Mouse (Mus musculus): ENCODE data around the gene Rexo1. TPM values are rescaled to one million over a fixed set of nuclear protein-coding genes. Genes with fewer than 3 reads are reported as not detected.

Rexo1 gene
- polyA plus RNA-seq, 1 experiment from 2014 or later = 20.6 TPM

- Histone ChIP-seq H3K4me1 (replicated peaks; ENCODE audit: control insufficient read depth, insufficient read depth, low read length) (peaks cover 3% of the 10 kb centered on the region; the same call in 1 of the 2 replicates), H3K9ac (ENCODE audit: low read length) (no peak overlapping the region), H3K27ac (ENCODE audit: low read length) (no peak overlapping the region), H3K36me3 (ENCODE audit: control insufficient read depth, insufficient read depth, low read length) (no peaks in the 10 kb centered on the region), H3K9me3 (ENCODE audit: control insufficient read depth, low read length) (no peaks in the 10 kb centered on the region), H3K4me3 (ENCODE audit: low read length) (no peak overlapping the region), H3K4me2 (ENCODE audit: low read depth, low read length) (no peak overlapping the region), H3K27me3 (ENCODE audit: control insufficient read depth, insufficient read depth, low read depth, low read length) (peaks cover 12% of the 10 kb centered on the region; the same call in 1 of the 2 replicates)
- 75% methylated on average over 11 of the region's 11 CpGs for WGBS
- ATAC-seq (ENCODE audit: low read depth) = no peak
Observed at GRCm38 (mm10) chr10:80532783-80533182, 28.6 kb downstream of the Rexo1 start.

GRCm38 (mm10) chr10:80526172-80526571 is 35.2 kb downstream of the Rexo1 start:
- H3K9me3 ChIP-seq (ENCODE audit: control insufficient read depth, low read length) = no peaks in the 10 kb centered on the region
- ATAC-seq (ENCODE audit: low read depth) = peak; percentile 76
- H3K4me1 ChIP-seq (replicated peaks; ENCODE audit: control insufficient read depth, insufficient read depth, low read length) = no peaks in the 10 kb centered on the region
- no peak overlapping the region for H3K4me3 ChIP-seq (ENCODE audit: low read length)
- no peak overlapping the region for H3K4me2 ChIP-seq (ENCODE audit: low read depth, low read length)
- WGBS = 13% methylated on average over 9 of the region's 9 CpGs
- no peak overlapping the region for H3K27ac ChIP-seq (ENCODE audit: low read length)
- H3K9ac ChIP-seq (ENCODE audit: low read length) = no peak overlapping the region
- no peaks in the 10 kb centered on the region for H3K27me3 ChIP-seq (ENCODE audit: control insufficient read depth, insufficient read depth, low read depth, low read length)
- H3K36me3 ChIP-seq (ENCODE audit: control insufficient read depth, insufficient read depth, low read length) = no peaks in the 10 kb centered on the region

GRCm38 (mm10) chr10:80523299-80523698 is 38.1 kb downstream of the Rexo1 start:
- Histone ChIP-seq H3K27me3 (ENCODE audit: control insufficient read depth, insufficient read depth, low read depth, low read length) (no peaks in the 10 kb centered on the region), H3K27ac (ENCODE audit: low read length) (no peak overlapping the region), H3K4me3 (ENCODE audit: low read length) (no peak overlapping the region), H3K9me3 (ENCODE audit: control insufficient read depth, low read length) (peaks cover 4% of the 10 kb centered on the region; the same call in 1 of the 2 replicates), H3K36me3 (ENCODE audit: control insufficient read depth, insufficient read depth, low read length) (no peaks in the 10 kb centered on the region), H3K9ac (ENCODE audit: low read length) (no peak overlapping the region), H3K4me2 (ENCODE audit: low read depth, low read length) (no peak overlapping the region), H3K4me1 (replicated peaks; ENCODE audit: control insufficient read depth, insufficient read depth, low read length) (no peaks in the 10 kb centered on the region)
- 92% methylated on average over 7 of the region's 7 CpGs for WGBS
- no peak for ATAC-seq (ENCODE audit: low read depth)

GRCm38 (mm10) chr10:80519287-80519686 is 42.1 kb downstream of the Rexo1 start:
- no peaks in the 10 kb centered on the region for H3K36me3 ChIP-seq (ENCODE audit: control insufficient read depth, insufficient read depth, low read length)
- no peak overlapping the region for H3K9ac ChIP-seq (ENCODE audit: low read length)
- H3K4me1 ChIP-seq (replicated peaks; ENCODE audit: control insufficient read depth, insufficient read depth, low read length) = no peaks in the 10 kb centered on the region
- WGBS = 72% methylated on average over 2 of the region's 2 CpGs
- H3K4me2 ChIP-seq (ENCODE audit: low read depth, low read length) = no peak overlapping the region
- ATAC-seq (ENCODE audit: low read depth) = no peak
- H3K27ac ChIP-seq (ENCODE audit: low read length) = no peak overlapping the region
- peaks cover 4% of the 10 kb centered on the region; the same call in 1 of the 2 replicates for H3K9me3 ChIP-seq (ENCODE audit: control insufficient read depth, low read length)
- no peak overlapping the region for H3K4me3 ChIP-seq (ENCODE audit: low read length)
- H3K27me3 ChIP-seq (ENCODE audit: control insufficient read depth, insufficient read depth, low read depth, low read length) = peaks cover 12% of the 10 kb centered on the region

GRCm38 (mm10) chr10:80513739-80514138 is 47.6 kb downstream of the Rexo1 start:
- no peak overlapping the region for H3K4me2 ChIP-seq (ENCODE audit: low read depth, low read length)
- H3K27ac ChIP-seq (ENCODE audit: low read length) = no peak overlapping the region
- no peak for ATAC-seq (ENCODE audit: low read depth)
- H3K4me1 ChIP-seq (replicated peaks; ENCODE audit: control insufficient read depth, insufficient read depth, low read length) = 0 out of 2 replicates have a peak, but pooled peaks cover 2% of the 10 kb centered on the region
- H3K9ac ChIP-seq (ENCODE audit: low read length) = no peak overlapping the region
- H3K4me3 ChIP-seq (ENCODE audit: low read length) = no peak overlapping the region
- WGBS = 11% methylated on average over 19 of the region's 19 CpGs
- peaks cover 34% of the 10 kb centered on the region for H3K27me3 ChIP-seq (ENCODE audit: control insufficient read depth, insufficient read depth, low read depth, low read length)
- H3K9me3 ChIP-seq (ENCODE audit: control insufficient read depth, low read length) = no peaks in the 10 kb centered on the region
- no peaks in the 10 kb centered on the region for H3K36me3 ChIP-seq (ENCODE audit: control insufficient read depth, insufficient read depth, low read length)

- Histone ChIP-seq H3K4me1 (replicated peaks; ENCODE audit: control insufficient read depth, insufficient read depth, low read length) (0 out of 2 replicates have a peak, but pooled peaks cover 2% of the 10 kb centered on the region), H3K9me3 (ENCODE audit: control insufficient read depth, low read length) (no peaks in the 10 kb centered on the region), H3K4me3 (ENCODE audit: low read length) (no peak overlapping the region), H3K36me3 (ENCODE audit: control insufficient read depth, insufficient read depth, low read length) (no peaks in the 10 kb centered on the region), H3K9ac (ENCODE audit: low read length) (no peak overlapping the region), H3K27me3 (ENCODE audit: control insufficient read depth, insufficient read depth, low read depth, low read length) (peaks cover 50% of the 10 kb centered on the region), H3K27ac (ENCODE audit: low read length) (no peak overlapping the region), H3K4me2 (ENCODE audit: low read depth, low read length) (no peak overlapping the region)
- 45% methylated on average over 10 of the region's 10 CpGs for WGBS
- no peak for ATAC-seq (ENCODE audit: low read depth)
Observed at GRCm38 (mm10) chr10:80510273-80510660, 51.1 kb downstream of the Rexo1 start.

- whole genome bisulfite sequencing = 7% methylated on average over 20 of the region's 20 CpGs
- Histone ChIP-seq H3K4me3 (ENCODE audit: low read length) (peak overlapping the region; percentile 53), H3K9me3 (ENCODE audit: control insufficient read depth, low read length) (no peaks in the 10 kb centered on the region), H3K9ac (ENCODE audit: low read length) (peak overlapping the region; percentile 52), H3K36me3 (ENCODE audit: control insufficient read depth, insufficient read depth, low read length) (no peaks in the 10 kb centered on the region), H3K4me2 (ENCODE audit: low read depth, low read length) (peak overlapping the region; percentile 76), H3K27me3 (ENCODE audit: control insufficient read depth, insufficient read depth, low read depth, low read length) (peaks cover 50% of the 10 kb centered on the region), H3K4me1 (replicated peaks; ENCODE audit: control insufficient read depth, insufficient read depth, low read length) (0 out of 2 replicates have a peak, but pooled peaks cover 2% of the 10 kb centered on the region), H3K27ac (ENCODE audit: low read length) (no peak overlapping the region)
- peak; percentile 53 for ATAC-seq (ENCODE audit: low read depth)
Observed at GRCm38 (mm10) chr10:80509412-80510272, 51.7 kb downstream of the Rexo1 start.

- Histone ChIP-seq H3K27ac (ENCODE audit: low read length) (no peak overlapping the region), H3K27me3 (ENCODE audit: control insufficient read depth, insufficient read depth, low read depth, low read length) (peaks cover 58% of the 10 kb centered on the region), H3K9ac (ENCODE audit: low read length) (no peak overlapping the region), H3K36me3 (ENCODE audit: control insufficient read depth, insufficient read depth, low read length) (no peaks in the 10 kb centered on the region), H3K4me3 (ENCODE audit: low read length) (no peak overlapping the region), H3K4me1 (replicated peaks; ENCODE audit: control insufficient read depth, insufficient read depth, low read length) (0 out of 2 replicates have a peak, but pooled peaks cover 2% of the 10 kb centered on the region), H3K9me3 (ENCODE audit: control insufficient read depth, low read length) (no peaks in the 10 kb centered on the region), H3K4me2 (ENCODE audit: low read depth, low read length) (no peak overlapping the region)
- 0% methylated on average over 11 of the region's 11 CpGs for WGBS
- ATAC-seq (ENCODE audit: low read depth) = 0 out of 2 replicates have a peak, but pooled peaks have one; percentile 7
Observed at GRCm38 (mm10) chr10:80506222-80506621, 55.1 kb downstream of the Rexo1 start.

- H3K4me2 ChIP-seq (ENCODE audit: low read depth, low read length) = no peak overlapping the region
- H3K9ac ChIP-seq (ENCODE audit: low read length) = no peak overlapping the region
- H3K27ac ChIP-seq (ENCODE audit: low read length) = no peak overlapping the region
- H3K36me3 ChIP-seq (ENCODE audit: control insufficient read depth, insufficient read depth, low read length) = no peaks in the 10 kb centered on the region
- ATAC-seq (ENCODE audit: low read depth) = no peak
- WGBS = 4% methylated on average over 9 of the region's 9 CpGs
- no peak overlapping the region for H3K4me3 ChIP-seq (ENCODE audit: low read length)
- H3K4me1 ChIP-seq (replicated peaks; ENCODE audit: control insufficient read depth, insufficient read depth, low read length) = 0 out of 2 replicates have a peak, but pooled peaks cover 2% of the 10 kb centered on the region
- peaks cover 68% of the 10 kb centered on the region for H3K27me3 ChIP-seq (ENCODE audit: control insufficient read depth, insufficient read depth, low read depth, low read length)
- H3K9me3 ChIP-seq (ENCODE audit: control insufficient read depth, low read length) = no peaks in the 10 kb centered on the region
Observed at GRCm38 (mm10) chr10:80504724-80505123, 56.6 kb downstream of the Rexo1 start.

Data from lung, embryonic 16.5 days (tissue).